Mouse (Mus musculus): ENCODE data around the gene Macrod2.

Macrod2 gene

GRCm38 (mm10) chr2:141472791-141473190, 1077.7 kb downstream of the Macrod2 start:
- no peak for DNase-seq (ENCODE audit: low spot score)

- DNase-seq (ENCODE audit: low spot score): no peak
These were observed 1082.5 kb downstream of the Macrod2 start for GRCm38 (mm10) chr2:141477585-141477984.

GRCm38 (mm10) chr2:141490518-141490917, 1095.4 kb downstream of the Macrod2 start:
- DNase-seq (ENCODE audit: low spot score): no peak

- no peak for DNase-seq (ENCODE audit: low spot score)
These were observed 1110.3 kb downstream of the Macrod2 start for GRCm38 (mm10) chr2:141505451-141505850.

- no peak for DNase-seq (ENCODE audit: low spot score)
These were observed 1113.1 kb downstream of the Macrod2 start for GRCm38 (mm10) chr2:141507929-141508897.

GRCm38 (mm10) chr2:141514976-141515375, 1119.9 kb downstream of the Macrod2 start:
- DNase-seq (ENCODE audit: low spot score): no peak

GRCm38 (mm10) chr2:141522081-141522480, 1127.0 kb downstream of the Macrod2 start:
- no peak for DNase-seq (ENCODE audit: low spot score)

GRCm38 (mm10) chr2:141545877-141546276, 1150.8 kb downstream of the Macrod2 start:
- no peak for DNase-seq (ENCODE audit: low spot score)

- no peak for DNase-seq (ENCODE audit: low spot score)
These were observed 1156.6 kb downstream of the Macrod2 start for GRCm38 (mm10) chr2:141551701-141552100.

GRCm38 (mm10) chr2:141556747-141557146, 1161.6 kb downstream of the Macrod2 start:
- DNase-seq (ENCODE audit: low spot score): no peak

- DNase-seq (ENCODE audit: low spot score): no peak
These were observed 1163.2 kb downstream of the Macrod2 start for GRCm38 (mm10) chr2:141558242-141558827.

GRCm38 (mm10) chr2:141565986-141566385, 1170.9 kb downstream of the Macrod2 start:
- no peak for DNase-seq (ENCODE audit: low spot score)

GRCm38 (mm10) chr2:141571360-141571759, 1176.3 kb downstream of the Macrod2 start:
- no peak for DNase-seq (ENCODE audit: low spot score)

GRCm38 (mm10) chr2:141578206-141578605, 1183.1 kb downstream of the Macrod2 start:
- DNase-seq (ENCODE audit: low spot score): no peak

- no peak for DNase-seq (ENCODE audit: low spot score)
These were observed 1187.3 kb downstream of the Macrod2 start for GRCm38 (mm10) chr2:141582431-141582830.

- no peak for DNase-seq (ENCODE audit: low spot score)
These were observed 1187.8 kb downstream of the Macrod2 start for GRCm38 (mm10) chr2:141582933-141583332.

- DNase-seq (ENCODE audit: low spot score): no peak
These were observed 1192.2 kb downstream of the Macrod2 start for GRCm38 (mm10) chr2:141587290-141587689.

- DNase-seq (ENCODE audit: low spot score): no peak
These were observed 1196.2 kb downstream of the Macrod2 start for GRCm38 (mm10) chr2:141591326-141591725.

GRCm38 (mm10) chr2:141594811-141595210, 1199.7 kb downstream of the Macrod2 start:
- no peak for DNase-seq (ENCODE audit: low spot score)

GRCm38 (mm10) chr2:141617721-141618120, 1222.6 kb downstream of the Macrod2 start:
- no peak for DNase-seq (ENCODE audit: low spot score)

- DNase-seq (ENCODE audit: low spot score): no peak
These were observed 1223.1 kb downstream of the Macrod2 start for GRCm38 (mm10) chr2:141618257-141618656.

GRCm38 (mm10) chr2:141664051-141664450, 1268.9 kb downstream of the Macrod2 start:
- DNase-seq (ENCODE audit: low spot score): no peak

- DNase-seq (ENCODE audit: low spot score): no peak
These were observed 1277.7 kb downstream of the Macrod2 start for GRCm38 (mm10) chr2:141672814-141673213.
